22 mouse cellular contexts compared by ENCODE assay signal in the genomic region with DNA sequence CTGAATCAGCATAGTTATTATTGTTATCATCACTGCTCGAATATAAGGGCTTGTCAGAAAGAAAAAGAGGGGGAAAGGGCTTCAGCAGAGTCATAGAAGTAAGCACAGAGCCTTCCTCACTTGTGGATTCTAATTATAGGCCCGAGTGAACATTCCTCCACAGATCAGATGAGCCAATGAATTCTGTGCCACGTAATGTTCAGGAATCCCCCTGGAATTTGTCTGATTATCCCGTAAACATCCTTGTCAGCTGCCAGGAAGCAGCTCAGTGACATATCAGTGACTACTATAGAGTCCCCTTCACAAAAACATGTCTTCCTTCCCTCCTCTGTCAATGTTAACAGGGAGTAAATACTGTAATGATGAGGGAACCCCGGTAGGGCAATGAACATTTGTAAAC. TPM values are rescaled to one million over a fixed set of nuclear protein-coding genes. Genes with fewer than 3 reads are reported as not detected.
DNase-seq lines count a peak whose midpoint lies in the region; ATAC-seq and TF ChIP-seq lines count a peak whose summit lies in the region.
"Had no signal": no experiment of that assay in that cellular context is flagged by ENCODE, and none has a peak within 500 bp of the region (broad histone marks: within the 10 kb centered on the region; RNA-seq: fewer than 3 reads in every experiment).

No protein-coding gene starts in this region.

- 15% methylated on average over 5 of the region's 5 CpGs for WGBS in heart, embryonic 10.5 days
- 13% methylated on average over 5 of the region's 5 CpGs for WGBS in heart, embryonic 16.5 days
- WGBS in lung, postnatal 0 days = 24% methylated on average over 5 of the region's 5 CpGs
- WGBS in hindbrain, embryonic 14.5 days = 45% methylated on average over 5 of the region's 5 CpGs

- H3K9me3 ChIP-seq in heart, embryonic 10.5 days = no peaks in the 10 kb centered on the region
- H3K9me3 ChIP-seq in heart, embryonic 16.5 days (replicated peaks; ENCODE audit: control insufficient read depth, low read length) = no peaks in the 10 kb centered on the region
- H3K9me3 ChIP-seq in lung, postnatal 0 days (ENCODE audit: low read length) = no peaks in the 10 kb centered on the region
- no peaks in the 10 kb centered on the region for H3K9me3 ChIP-seq in hindbrain, embryonic 14.5 days (ENCODE audit: control insufficient read depth, low read length)
- H3K9me3 ChIP-seq: hindbrain, embryonic 15.5 days; limb, embryonic 12.5 days; liver, embryonic 12.5 days; midbrain, embryonic 12.5 days; stomach, embryonic 15.5 days had no signal

- H3K4me2 ChIP-seq in heart, embryonic 16.5 days (ENCODE audit: low read depth, low read length) = peak overlapping the region; percentile 28
- H3K4me2 ChIP-seq in lung, postnatal 0 days (replicated peaks; ENCODE audit: low read depth, low read length) = no peak overlapping the region
- H3K4me2 ChIP-seq in hindbrain, embryonic 14.5 days (replicated peaks) = no peak overlapping the region
- H3K4me2 ChIP-seq: hindbrain, embryonic 15.5 days; limb, embryonic 12.5 days; liver, embryonic 12.5 days; midbrain, embryonic 12.5 days; stomach, embryonic 15.5 days had no signal

- peaks cover 6% of the 10 kb centered on the region for H3K4me1 ChIP-seq in heart, embryonic 10.5 days
- peaks cover 8% of the 10 kb centered on the region for H3K4me1 ChIP-seq in heart, embryonic 16.5 days (ENCODE audit: control insufficient read depth, insufficient read depth, low read length)
- H3K4me1 ChIP-seq in lung, postnatal 0 days (ENCODE audit: insufficient read depth, low read depth, low read length) = no peaks in the 10 kb centered on the region
- 0 out of 2 replicates have a peak, but pooled peaks cover 6% of the 10 kb centered on the region for H3K4me1 ChIP-seq in hindbrain, embryonic 14.5 days (replicated peaks; ENCODE audit: control insufficient read depth, insufficient read depth, low read length)
- H3K4me1 ChIP-seq: limb, embryonic 12.5 days; liver, embryonic 12.5 days; stomach, embryonic 15.5 days had no signal

- no peak for TF ChIP-seq EP300 in lung, postnatal 0 days (IDR thresholded peaks at IDR 0.05)

- no peak overlapping the region for H3K9ac ChIP-seq in heart, embryonic 16.5 days (ENCODE audit: low read length)
- H3K9ac ChIP-seq in lung, postnatal 0 days (replicated peaks; ENCODE audit: low read depth) = no peak overlapping the region
- no peak overlapping the region for H3K9ac ChIP-seq in hindbrain, embryonic 14.5 days
- H3K9ac ChIP-seq: forebrain, postnatal 0 days; hindbrain, embryonic 15.5 days; limb, embryonic 12.5 days; liver, embryonic 12.5 days; midbrain, embryonic 12.5 days; stomach, embryonic 15.5 days had no signal

- no peaks in the 10 kb centered on the region for H3K36me3 ChIP-seq in heart, embryonic 10.5 days
- H3K36me3 ChIP-seq in heart, embryonic 16.5 days (ENCODE audit: control insufficient read depth, insufficient read depth) = no peaks in the 10 kb centered on the region
- no peaks in the 10 kb centered on the region for H3K36me3 ChIP-seq in lung, postnatal 0 days (ENCODE audit: insufficient read depth, low read length)
- H3K36me3 ChIP-seq in hindbrain, embryonic 14.5 days (replicated peaks; ENCODE audit: control insufficient read depth, insufficient read depth) = no peaks in the 10 kb centered on the region
- H3K36me3 ChIP-seq: hindbrain, embryonic 15.5 days; limb, embryonic 12.5 days; liver, embryonic 12.5 days; midbrain, embryonic 12.5 days; stomach, embryonic 15.5 days had no signal

- no peak for DNase-seq in heart, embryonic 10.5 days (ENCODE audit: low spot score)
- no peak for DNase-seq in heart, adult 11 months
- DNase-seq in heart, postnatal 25 days (ENCODE audit: low spot score) = no peak
- peak; percentile 17 for DNase-seq in lung, postnatal 0 days (ENCODE audit: low spot score)
- no peak for DNase-seq in lung, postnatal 25 days (ENCODE audit: low spot score)
- DNase-seq in mesoderm, embryonic 11.5 days (ENCODE audit: low read depth, low spot score) = peak; percentile 17
- no peak for DNase-seq in hindbrain, embryonic 14.5 days (ENCODE audit: low spot score)
- DNase-seq: adrenal gland, postnatal 14 days; cerebellum, adult 11 months; cerebellum, postnatal 10 days; forebrain, postnatal 0 days; gastrocnemius, postnatal 14 days; kidney, adult 8-10 months; kidney, postnatal 14 days; lung, adult 18-20 months; thymus, postnatal 25 days had no signal

- peak overlapping the region; percentile 49 for H3K27ac ChIP-seq in heart, embryonic 10.5 days
- H3K27ac ChIP-seq in heart, embryonic 16.5 days (ENCODE audit: low read length) = peak overlapping the region; percentile 11
- no peak overlapping the region for H3K27ac ChIP-seq in lung, postnatal 0 days (ENCODE audit: low read length)
- no peak overlapping the region for H3K27ac ChIP-seq in hindbrain, embryonic 14.5 days
- H3K27ac ChIP-seq: hindbrain, embryonic 15.5 days; limb, embryonic 12.5 days; liver, embryonic 12.5 days; midbrain, embryonic 12.5 days; stomach, embryonic 15.5 days had no signal

- H3K4me3 ChIP-seq in heart, embryonic 10.5 days = no peak overlapping the region
- H3K4me3 ChIP-seq in heart, embryonic 16.5 days (ENCODE audit: low read length) = no peak overlapping the region
- H3K4me3 ChIP-seq in lung, postnatal 0 days (ENCODE audit: low read depth, low read length) = no peak overlapping the region
- no peak overlapping the region for H3K4me3 ChIP-seq in hindbrain, embryonic 14.5 days (replicated peaks; ENCODE audit: low read length)
- H3K4me3 ChIP-seq: hindbrain, embryonic 15.5 days; limb, embryonic 12.5 days; liver, embryonic 12.5 days; midbrain, embryonic 12.5 days; stomach, embryonic 15.5 days had no signal

- H3K27me3 ChIP-seq in heart, embryonic 10.5 days (ENCODE audit: insufficient read depth, poor library complexity, severe bottlenecking) = no peaks in the 10 kb centered on the region
- no peaks in the 10 kb centered on the region for H3K27me3 ChIP-seq in heart, embryonic 16.5 days (ENCODE audit: control insufficient read depth, insufficient read depth, low read length)
- no peaks in the 10 kb centered on the region for H3K27me3 ChIP-seq in lung, postnatal 0 days (replicated peaks; ENCODE audit: insufficient read depth, low read length)
- H3K27me3 ChIP-seq in hindbrain, embryonic 14.5 days (ENCODE audit: control insufficient read depth, insufficient read depth, low read length) = no peaks in the 10 kb centered on the region
- H3K27me3 ChIP-seq: hindbrain, embryonic 15.5 days; limb, embryonic 12.5 days; liver, embryonic 12.5 days; midbrain, embryonic 12.5 days; stomach, embryonic 15.5 days had no signal

- ATAC-seq in heart, embryonic 16.5 days (replicated peaks; ENCODE audit: extremely low read depth, insufficient read depth, low FRiP score) = peak; percentile 60; the same call in 1 of the 2 replicates
- no peak; the same call in 1 of the 2 replicates for ATAC-seq in lung, postnatal 0 days
- ATAC-seq in hindbrain, embryonic 14.5 days (ENCODE audit: low FRiP score) = no peak
- ATAC-seq: forebrain, postnatal 0 days; liver, embryonic 12.5 days had no signal

- no peak for TF ChIP-seq CTCF in lung, postnatal 0 days (IDR thresholded peaks at IDR 0.05)

- intact Hi-C loops in heart, postnatal 25 days (cut with DNase I) = no loop called here

RNA-seq across cellular contexts. Expression of a gene that starts 50.9 kb away (rescaled TPM):
- polyA plus RNA-seq in heart, embryonic 10.5 days (2016; fragmentation: Nextera tagmentation; extraction: Ambion mirVana) = 2.0 and 2.4 TPM in 2 replicates
- 5.0 and 5.4 TPM in 2 replicates for polyA plus RNA-seq in heart, embryonic 16.5 days (2015; fragmentation: Nextera tagmentation; extraction: Ambion mirVana)
- under 1 TPM in 1 of 2 experiments, not detected in 1; 0.14 TPM for total RNA-seq in heart, postnatal 25 days (2021)
- 0.11 and 0.21 TPM in 2 replicates for polyA plus RNA-seq in lung, postnatal 0 days (2015; fragmentation: Nextera tagmentation; extraction: Ambion mirVana)
- polyA plus RNA-seq in hindbrain, embryonic 14.5 days (2014; fragmentation: Nextera tagmentation; extraction: Ambion mirVana) = 76.7 and 79.5 TPM in 2 replicates

Comparison
In these comparisons a context has a peak if more than half of its experiments do, and no peak if none do; other contexts are left out.
1. DNase-seq: peak in lung, postnatal 0 days (single experiment) and mesoderm, embryonic 11.5 days (single experiment); none in heart, embryonic 10.5 days (single experiment), heart, adult 11 months (single experiment), heart, postnatal 25 days (single experiment), lung, postnatal 25 days (single experiment) and hindbrain, embryonic 14.5 days (single experiment).
2. H3K27ac ChIP-seq: peak in heart, embryonic 10.5 days (single experiment) and heart, embryonic 16.5 days (single experiment); none in lung, postnatal 0 days (single experiment) and hindbrain, embryonic 14.5 days (single experiment).
3. RNA of a gene that starts 50.9 kb away (polyA plus RNA-seq): 76.7 to 79.5 TPM in hindbrain, embryonic 14.5 days; 5.0 to 5.4 TPM in heart, embryonic 16.5 days, 2.0 to 2.4 TPM in heart, embryonic 10.5 days and 0.11 to 0.21 TPM in lung, postnatal 0 days; every median in the first group is over 10 times any median in the second.